Mouse (Mus musculus): Measurements from ENCODE around the gene Tmprss6. TPM values are rescaled to one million over a fixed set of nuclear protein-coding genes. Genes with fewer than 3 reads are reported as not detected.

The Tmprss6 gene
- polyA plus RNA-seq, 1 experiment, result 0.08 TPM

DNA sequence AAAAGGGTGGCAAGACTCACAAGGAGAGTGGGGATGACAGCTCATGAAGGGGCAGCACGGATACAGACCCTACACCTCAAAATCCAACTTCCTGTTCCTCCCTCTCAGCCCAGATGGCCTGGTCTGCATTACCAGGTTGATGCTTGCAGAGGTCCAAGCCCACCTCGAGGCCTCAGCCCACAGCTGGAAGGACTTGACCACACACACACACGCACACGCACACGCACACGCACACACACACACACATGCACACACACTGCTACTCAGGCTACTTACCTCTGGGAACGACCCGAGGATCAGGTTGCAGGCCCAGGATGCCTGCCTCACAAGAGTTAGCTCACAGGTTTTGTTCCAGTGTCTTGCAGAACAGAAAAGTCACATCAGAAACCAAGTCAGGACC, 21.5 kb upstream of the Tmprss6 start:
- TF ChIP-seq POLR2A (IDR thresholded peaks at IDR 0.05; ENCODE audit: insufficient read length, low read depth), result no peak
- TF ChIP-seq REST (IDR thresholded peaks at IDR 0.05; ENCODE audit: insufficient read depth, insufficient read length), result no peak
- TF ChIP-seq SRF (IDR thresholded peaks at IDR 0.05; ENCODE audit: control insufficient read depth, insufficient read length, low read depth), result no peak
- TF ChIP-seq MYOD1 (IDR thresholded peaks at IDR 0.05; ENCODE audit: control insufficient read depth in 1 of 3, insufficient read length in 2 of 3, low read depth in 2 of 3), result no peak
- TF ChIP-seq MYOG (IDR thresholded peaks at IDR 0.05; ENCODE audit: control insufficient read depth in 1 of 3, insufficient read depth in 1 of 3, insufficient read length in 2 of 3, low read depth in 2 of 3), result no peak
- TF ChIP-seq TCF12 (IDR thresholded peaks at IDR 0.05; ENCODE audit: insufficient read depth, poor library complexity, severe bottlenecking), result no peak
- TF ChIP-seq CEBPB (IDR thresholded peaks at IDR 0.05; ENCODE audit: insufficient read depth, poor library complexity, severe bottlenecking), result no peak
- no peak for TF ChIP-seq USF1 (IDR thresholded peaks at IDR 0.05; ENCODE audit: low read depth)
- TF ChIP-seq TCF3 (IDR thresholded peaks at IDR 0.05; ENCODE audit: insufficient read length, low read depth), result no peak
- H3ac ChIP-seq (ENCODE audit: control insufficient read depth, insufficient read length), result no peak overlapping the region
- H3K27me3 ChIP-seq (ENCODE audit: control insufficient read depth, insufficient read depth, insufficient read length), result peaks cover 19% of the 10 kb centered on the region
- no peaks in the 10 kb centered on the region for H3K79me2 ChIP-seq (ENCODE audit: control insufficient read depth, insufficient read depth)
- no peaks in the 10 kb centered on the region for H3K36me3 ChIP-seq (ENCODE audit: control insufficient read depth, insufficient read depth)
- H3K4me3 ChIP-seq, result no peak overlapping the region
- H3K4me2 ChIP-seq (ENCODE audit: low read depth), result no peak overlapping the region

DNA sequence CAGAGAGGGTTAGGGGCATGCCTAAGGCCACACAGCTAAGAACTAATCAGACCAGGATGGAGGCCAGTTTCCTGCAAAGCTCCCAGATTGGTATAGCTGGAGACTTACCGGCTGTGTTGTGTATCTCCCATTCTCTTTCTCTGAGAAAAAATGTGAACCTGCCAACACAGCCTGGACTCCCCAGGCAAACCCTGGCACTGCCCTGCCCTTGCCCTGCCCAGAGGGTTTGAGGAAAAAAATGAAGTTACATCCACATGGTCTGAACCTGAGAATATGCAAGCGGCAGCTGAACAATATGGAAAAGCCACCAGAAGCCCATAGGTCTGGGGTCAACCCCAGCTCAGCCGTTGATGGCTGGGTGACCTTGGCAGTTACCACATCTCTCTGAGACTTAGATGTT, 20.8 kb upstream of the Tmprss6 start:
- Histone ChIP-seq H3K4me3 (no peak overlapping the region), H3K27me3 (ENCODE audit: control insufficient read depth, insufficient read depth, insufficient read length) (peaks cover 26% of the 10 kb centered on the region), H3K79me2 (ENCODE audit: control insufficient read depth, insufficient read depth) (no peaks in the 10 kb centered on the region), H3ac (ENCODE audit: control insufficient read depth, insufficient read length) (no peak overlapping the region), H3K36me3 (ENCODE audit: control insufficient read depth, insufficient read depth) (no peaks in the 10 kb centered on the region), H3K4me2 (ENCODE audit: low read depth) (no peak overlapping the region)
- no peak for TF ChIP-seq USF1 (IDR thresholded peaks at IDR 0.05; ENCODE audit: low read depth)
- TF ChIP-seq E2F4 (IDR thresholded peaks at IDR 0.05; ENCODE audit: insufficient read depth), result no peak
- TF ChIP-seq MAX (IDR thresholded peaks at IDR 0.05; ENCODE audit: low read depth), result no peak
- TF ChIP-seq POLR2AphosphoS2 (IDR thresholded peaks at IDR 0.05; ENCODE audit: insufficient read length, low read depth), result no peak
- no peak for TF ChIP-seq REST (IDR thresholded peaks at IDR 0.05; ENCODE audit: insufficient read depth, insufficient read length)
- TF ChIP-seq POLR2A (IDR thresholded peaks at IDR 0.05; ENCODE audit: insufficient read length, low read depth), result no peak
- no peak for TF ChIP-seq SRF (IDR thresholded peaks at IDR 0.05; ENCODE audit: control insufficient read depth, insufficient read length, low read depth)
- TF ChIP-seq MYOG (IDR thresholded peaks at IDR 0.05; ENCODE audit: control insufficient read depth in 1 of 3, insufficient read depth in 1 of 3, insufficient read length in 2 of 3, low read depth in 2 of 3), result no peak
- TF ChIP-seq MYOD1 (IDR thresholded peaks at IDR 0.05; ENCODE audit: control insufficient read depth in 1 of 3, insufficient read length in 2 of 3, low read depth in 2 of 3), result no peak
- no peak for TF ChIP-seq TCF12 (IDR thresholded peaks at IDR 0.05; ENCODE audit: insufficient read depth, poor library complexity, severe bottlenecking)
- TF ChIP-seq CEBPB (IDR thresholded peaks at IDR 0.05; ENCODE audit: insufficient read depth, poor library complexity, severe bottlenecking), result no peak
- no peak for TF ChIP-seq TCF3 (IDR thresholded peaks at IDR 0.05; ENCODE audit: insufficient read length, low read depth)

DNA sequence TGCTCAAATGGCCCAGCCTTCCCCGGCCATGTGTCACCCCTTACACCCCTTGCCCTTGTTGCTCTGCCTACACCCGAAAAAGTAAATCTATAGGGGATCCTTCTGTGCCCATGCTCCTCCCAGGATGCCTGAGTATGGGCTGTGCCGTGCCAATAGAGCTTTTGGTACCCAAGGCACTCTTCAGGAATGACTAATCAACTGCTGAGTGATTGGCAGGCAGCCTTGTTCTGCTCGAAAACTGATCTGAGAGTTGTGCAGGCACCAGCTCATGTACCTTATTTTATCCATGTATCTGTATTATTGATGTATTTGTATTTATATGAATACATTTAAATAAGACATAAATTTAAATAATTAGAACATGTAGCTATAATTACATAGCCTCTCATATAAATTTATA, 18.6 kb upstream of the Tmprss6 start:
- no peaks in the 10 kb centered on the region for H3K79me2 ChIP-seq (ENCODE audit: control insufficient read depth, insufficient read depth)
- H3K27me3 ChIP-seq (ENCODE audit: control insufficient read depth, insufficient read depth, insufficient read length), result peaks cover 28% of the 10 kb centered on the region
- no peak overlapping the region for H3ac ChIP-seq (ENCODE audit: control insufficient read depth, insufficient read length)
- no peak overlapping the region for H3K4me3 ChIP-seq
- H3K4me2 ChIP-seq (ENCODE audit: low read depth), result no peak overlapping the region
- H3K36me3 ChIP-seq (ENCODE audit: control insufficient read depth, insufficient read depth), result no peaks in the 10 kb centered on the region
- TF ChIP-seq E2F4 (IDR thresholded peaks at IDR 0.05; ENCODE audit: insufficient read depth) (no peak), MAX (IDR thresholded peaks at IDR 0.05; ENCODE audit: low read depth) (no peak), POLR2AphosphoS2 (IDR thresholded peaks at IDR 0.05; ENCODE audit: insufficient read length, low read depth) (no peak)

GRCm38 (mm10) chr15:78486564-78486963, 18.1 kb upstream of the Tmprss6 start:
- Histone ChIP-seq H3ac (ENCODE audit: control insufficient read depth, insufficient read length) (no peak overlapping the region), H3K4me2 (ENCODE audit: low read depth) (no peak overlapping the region), H3K4me3 (no peak overlapping the region), H3K27me3 (ENCODE audit: control insufficient read depth, insufficient read depth, insufficient read length) (peaks cover 28% of the 10 kb centered on the region), H3K79me2 (ENCODE audit: control insufficient read depth, insufficient read depth) (no peaks in the 10 kb centered on the region), H3K36me3 (ENCODE audit: control insufficient read depth, insufficient read depth) (no peaks in the 10 kb centered on the region)
- TF ChIP-seq CEBPB (IDR thresholded peaks at IDR 0.05; ENCODE audit: insufficient read depth, poor library complexity, severe bottlenecking) (no peak), MYOD1 (IDR thresholded peaks at IDR 0.05; ENCODE audit: control insufficient read depth in 1 of 3, insufficient read length in 2 of 3, low read depth in 2 of 3) (peak; percentile 8 to 99 (median 97)), POLR2AphosphoS2 (IDR thresholded peaks at IDR 0.05; ENCODE audit: insufficient read length, low read depth) (no peak), TCF12 (IDR thresholded peaks at IDR 0.05; ENCODE audit: insufficient read depth, poor library complexity, severe bottlenecking) (peak; percentile 89), SRF (IDR thresholded peaks at IDR 0.05; ENCODE audit: control insufficient read depth, insufficient read length, low read depth) (no peak), TCF3 (IDR thresholded peaks at IDR 0.05; ENCODE audit: insufficient read length, low read depth) (peak; percentile 97), POLR2A (IDR thresholded peaks at IDR 0.05; ENCODE audit: insufficient read length, low read depth) (no peak), USF1 (IDR thresholded peaks at IDR 0.05; ENCODE audit: low read depth) (no peak), REST (IDR thresholded peaks at IDR 0.05; ENCODE audit: insufficient read depth, insufficient read length) (no peak), MYOG (IDR thresholded peaks at IDR 0.05; ENCODE audit: control insufficient read depth in 1 of 3, insufficient read depth in 1 of 3, insufficient read length in 2 of 3, low read depth in 2 of 3) (peak; percentile 35 to 99 (median 97)), E2F4 (IDR thresholded peaks at IDR 0.05; ENCODE audit: insufficient read depth) (no peak), MAX (IDR thresholded peaks at IDR 0.05; ENCODE audit: low read depth) (no peak)

DNA sequence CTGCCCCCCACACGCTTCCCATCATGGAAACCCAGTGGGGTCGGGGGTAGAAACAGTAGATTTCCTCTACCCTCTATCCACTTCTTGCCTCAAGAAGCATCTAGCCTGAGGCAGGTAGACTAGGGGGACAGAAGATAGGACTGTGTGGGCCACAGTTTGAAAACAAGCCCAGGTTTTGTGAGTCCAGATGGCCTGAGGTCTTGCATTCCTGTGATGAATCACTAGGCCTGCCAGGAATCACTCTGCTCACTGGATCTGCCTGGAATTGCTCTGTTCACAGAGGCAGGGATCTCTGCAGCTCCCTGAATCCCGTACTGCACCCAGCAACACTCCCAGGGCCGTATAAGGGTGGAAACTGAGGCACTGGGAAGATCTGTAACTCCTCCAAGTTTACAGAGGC, 14.9 kb upstream of the Tmprss6 start:
- Histone ChIP-seq H3K4me3 (no peak overlapping the region), H3K27me3 (ENCODE audit: control insufficient read depth, insufficient read depth, insufficient read length) (peaks cover 22% of the 10 kb centered on the region), H3K4me2 (ENCODE audit: low read depth) (peak overlapping the region; percentile 43), H3K79me2 (ENCODE audit: control insufficient read depth, insufficient read depth) (no peaks in the 10 kb centered on the region), H3ac (ENCODE audit: control insufficient read depth, insufficient read length) (no peak overlapping the region), H3K36me3 (ENCODE audit: control insufficient read depth, insufficient read depth) (no peaks in the 10 kb centered on the region)
- no peak for TF ChIP-seq SRF (IDR thresholded peaks at IDR 0.05; ENCODE audit: control insufficient read depth, insufficient read length, low read depth)
- TF ChIP-seq MYOD1 (IDR thresholded peaks at IDR 0.05; ENCODE audit: control insufficient read depth in 1 of 3, insufficient read length in 2 of 3, low read depth in 2 of 3), result peak in 1 of 3 experiments; percentile 22
- peak in 1 of 3 experiments; percentile 29 for TF ChIP-seq MYOG (IDR thresholded peaks at IDR 0.05; ENCODE audit: control insufficient read depth in 1 of 3, insufficient read depth in 1 of 3, insufficient read length in 2 of 3, low read depth in 2 of 3)
